Mouse (Mus musculus) ovary, postnatal 14 days (tissue): ENCODE results near the gene Zdhhc13.

Experiments
- DNase-seq: peaks from one replicate; pipeline ENCODE4 v3.0.0; 2022; ENCODE audit warnings: low spot score

Zdhhc13 gene

DNA sequence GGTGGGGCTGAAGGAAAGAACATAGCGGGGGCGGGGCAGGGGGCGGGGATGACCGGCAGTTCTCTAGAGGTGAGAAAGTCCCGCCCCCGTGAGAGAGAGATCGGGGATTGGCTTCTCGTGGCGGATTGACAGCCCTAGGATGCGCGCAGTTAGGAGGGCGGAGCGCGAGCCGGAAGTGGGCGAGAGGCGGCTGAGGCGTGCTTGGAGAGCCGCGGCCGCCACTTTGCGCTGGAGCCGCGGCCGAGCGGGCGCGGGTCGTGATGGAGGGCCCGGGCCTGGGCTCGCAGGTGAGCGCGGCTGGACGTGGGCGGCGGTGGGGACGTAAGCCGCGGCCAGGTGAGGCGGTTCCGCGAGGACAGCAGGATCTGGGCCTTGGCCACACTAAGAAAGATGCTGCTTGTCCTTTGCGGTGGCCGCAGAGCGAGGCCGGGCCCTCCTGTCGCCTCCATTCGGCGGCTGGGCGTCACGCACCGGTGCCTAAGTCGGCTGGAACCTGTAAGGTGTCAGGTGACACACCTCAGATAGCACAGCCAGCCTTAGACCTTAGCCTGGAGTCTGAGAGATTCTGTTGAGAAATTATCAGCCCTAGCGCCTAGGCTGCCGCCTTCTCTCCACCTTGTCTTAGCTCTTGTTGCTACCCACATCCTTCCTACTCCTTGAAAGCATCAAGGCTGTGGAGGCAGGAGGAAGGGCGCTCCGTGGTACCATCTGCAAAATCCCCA lies at the start of gene Zdhhc13:
TSS of gene Zdhhc13 (plus strand) at position 153 of the 722 bp plus-strand sequence.
- peak; percentile 77 for DNase-seq

DNA sequence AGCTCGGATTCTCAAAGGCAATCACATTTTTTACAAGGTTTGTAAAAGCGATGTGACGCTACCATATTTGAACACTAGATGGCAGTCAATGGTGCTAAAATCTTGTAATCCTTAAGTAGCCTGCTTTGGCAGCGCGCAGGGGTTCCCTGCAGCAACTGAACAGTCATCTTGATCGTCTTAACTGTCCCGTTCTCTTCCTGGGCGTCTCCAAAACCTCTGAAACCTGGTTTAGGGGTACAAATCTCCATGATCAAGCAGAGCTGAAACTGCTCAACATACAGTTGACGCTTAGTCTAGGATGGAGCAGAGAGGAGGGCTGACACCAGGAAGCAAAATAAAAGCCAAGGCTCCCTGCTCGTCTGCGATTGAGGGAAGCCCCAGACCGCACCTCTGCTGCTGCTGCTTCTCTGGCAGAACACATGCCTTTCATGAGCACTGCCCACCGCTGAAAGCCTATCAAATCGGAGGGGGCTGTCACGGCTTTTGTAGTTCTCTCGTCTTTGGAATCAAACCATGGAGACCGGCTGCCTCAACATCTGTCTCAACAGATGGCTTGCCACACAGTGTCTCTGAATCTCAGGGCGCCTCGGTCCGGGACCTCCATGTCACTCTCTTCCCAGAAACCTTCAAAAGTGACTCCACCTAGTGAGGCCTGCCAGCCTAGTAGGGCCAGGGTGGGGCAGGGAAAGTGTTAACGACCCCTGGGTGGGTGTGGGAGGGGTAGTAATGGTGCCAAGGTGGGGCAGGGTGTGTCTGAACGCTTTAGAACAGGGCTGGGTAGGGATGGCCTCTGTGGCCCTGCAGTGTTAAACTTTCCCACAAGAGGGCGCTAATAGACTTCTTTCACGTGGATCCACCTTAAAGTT lies 39.3 kb upstream of the Zdhhc13 start:
- peak; percentile 79 for DNase-seq

DNA sequence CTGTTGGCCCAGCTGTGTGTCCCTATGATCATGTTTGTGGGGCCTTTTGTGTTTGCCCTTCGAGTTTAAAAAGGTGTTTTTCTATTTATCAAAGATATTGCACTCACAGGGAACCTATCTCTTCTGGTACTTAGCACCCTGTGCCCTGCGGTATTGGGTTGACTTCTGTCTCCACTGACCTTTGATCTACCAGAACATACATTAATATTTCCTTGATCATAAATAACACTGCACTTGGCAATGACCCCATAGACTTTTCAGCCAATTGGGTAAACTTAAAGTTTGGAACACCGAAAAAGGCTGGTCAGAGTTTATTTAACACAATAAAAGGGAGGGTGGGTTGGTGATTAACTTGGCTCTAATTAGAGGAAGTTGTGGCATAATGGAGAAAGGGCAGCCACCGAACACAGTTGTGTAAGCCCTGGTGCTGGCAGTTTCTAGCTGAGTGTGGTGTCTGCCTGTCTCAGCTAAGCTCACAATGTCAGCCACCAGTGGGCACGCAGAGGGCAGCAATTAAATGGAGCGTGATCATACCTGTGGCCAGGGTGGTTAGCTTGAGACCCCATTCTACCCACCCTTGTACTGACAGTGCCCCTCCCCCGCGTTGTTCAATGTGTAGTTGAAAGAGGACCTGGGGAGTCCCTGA lies 38.5 kb upstream of the Zdhhc13 start:
- no peak for DNase-seq

DNA sequence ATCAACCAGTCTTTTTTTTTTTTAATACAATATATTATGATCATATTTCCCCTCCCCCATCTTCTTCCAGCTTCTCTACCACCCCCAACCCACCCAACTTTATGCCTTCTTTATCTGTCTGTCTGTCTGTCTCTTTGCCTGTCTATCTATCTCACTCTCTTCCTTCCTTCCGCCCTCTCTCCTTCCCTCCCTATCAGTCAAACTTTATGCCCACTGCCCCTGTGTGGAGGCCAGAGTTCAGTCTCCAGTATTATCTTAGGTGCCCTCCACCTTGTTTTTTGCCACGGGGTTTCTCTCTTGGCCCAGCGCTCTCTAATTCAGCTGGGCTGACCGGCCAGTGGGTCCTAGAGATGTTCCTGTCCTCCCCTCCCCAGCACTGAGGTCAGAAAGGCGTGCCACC lies 37.6 kb upstream of the Zdhhc13 start:
- DNase-seq = no peak

DNA sequence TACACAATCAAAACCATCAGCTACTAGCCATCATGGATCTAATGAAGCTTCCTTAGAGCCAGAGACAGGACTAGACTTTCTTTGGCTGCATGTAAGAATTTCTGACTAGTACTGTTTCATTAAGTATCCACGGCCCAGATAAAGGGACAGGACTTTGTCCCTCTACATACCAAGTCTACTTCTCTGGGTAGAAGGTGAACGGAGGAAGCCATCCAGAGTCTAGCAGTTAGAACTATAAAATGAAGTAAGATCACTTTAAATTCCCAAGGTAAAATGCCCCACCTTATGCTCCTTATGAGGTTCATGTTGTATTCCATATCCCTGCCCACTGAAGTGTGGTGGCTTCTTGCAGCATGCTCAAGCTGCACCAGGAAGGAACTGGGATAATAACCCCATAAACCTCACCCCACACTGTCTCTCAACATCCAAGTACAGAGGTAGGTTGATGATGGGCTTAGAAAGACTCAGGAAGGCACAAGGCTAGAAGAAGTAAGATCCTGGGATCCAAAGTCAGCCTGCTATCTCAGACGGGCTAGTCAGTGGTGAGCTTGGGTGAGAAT lies 34.3 kb upstream of the Zdhhc13 start:
- no peak for DNase-seq

DNA sequence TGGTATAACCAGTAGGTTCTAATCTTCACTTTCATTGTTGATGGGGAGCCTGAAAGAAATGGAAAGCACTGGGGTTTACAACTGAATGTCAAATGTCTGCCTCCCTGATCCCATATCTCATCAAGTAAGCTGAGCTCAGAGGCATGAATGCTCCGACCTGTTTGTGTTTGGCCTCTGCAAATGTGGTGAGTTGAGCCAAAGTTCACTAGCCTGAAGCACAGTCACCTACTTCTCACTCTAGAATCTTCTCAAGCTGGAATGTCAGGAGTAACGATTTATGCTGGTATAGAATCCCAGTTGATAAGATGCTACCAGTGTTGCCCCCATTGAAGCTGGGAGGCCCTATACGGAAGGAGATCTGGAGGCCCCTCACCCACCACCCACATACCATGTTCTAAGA lies 33.0 kb upstream of the Zdhhc13 start:
- DNase-seq = no peak

DNA sequence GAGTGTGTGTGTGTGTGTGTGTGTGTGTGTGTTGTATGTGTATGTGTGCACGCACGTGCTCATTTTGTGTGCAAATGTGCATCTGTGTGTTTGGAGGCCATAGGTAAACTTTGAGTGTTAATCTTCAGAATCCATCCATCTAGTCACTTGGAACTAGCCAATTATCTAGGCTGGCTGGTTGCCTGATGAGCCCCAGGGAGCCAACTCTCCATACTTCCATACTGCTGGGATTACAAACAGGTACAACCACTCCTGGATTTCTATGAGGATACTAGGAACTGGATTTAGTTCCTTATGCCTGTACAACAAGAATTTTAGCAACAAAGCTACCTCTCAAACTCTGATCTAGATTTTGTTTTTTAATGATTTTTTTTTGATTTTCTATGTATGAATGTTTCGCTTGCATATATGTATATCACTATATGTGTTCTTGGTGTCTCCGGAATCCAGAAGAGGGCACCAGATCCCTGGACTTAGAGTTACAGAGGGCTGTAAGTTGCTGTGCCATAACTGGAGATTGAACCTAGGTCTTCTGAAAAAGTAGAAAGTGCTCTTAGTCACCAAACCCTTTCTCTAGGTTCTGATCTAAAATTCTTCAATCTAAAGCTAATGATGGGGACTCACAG lies 32.4 kb upstream of the Zdhhc13 start:
- DNase-seq = no peak

DNA sequence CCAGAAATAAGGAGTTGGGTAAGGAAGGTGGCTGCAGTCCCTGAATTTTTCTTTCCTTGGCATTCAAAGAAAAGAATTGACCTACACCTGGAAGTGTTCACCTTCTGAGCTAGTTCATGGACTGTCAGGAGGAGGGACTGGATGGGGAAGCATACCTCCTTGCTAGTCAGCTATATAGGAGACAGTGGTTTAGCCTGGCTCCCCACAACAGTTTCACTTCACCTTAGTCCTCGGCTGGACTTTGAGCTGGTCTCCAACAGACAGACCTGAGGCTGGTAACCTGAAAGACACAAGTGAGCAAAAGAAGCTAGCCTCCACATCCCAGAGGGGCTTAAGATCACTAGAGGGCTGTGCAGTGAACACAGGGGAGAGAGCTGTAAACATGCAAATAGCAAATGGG lies 30.7 kb upstream of the Zdhhc13 start:
- no peak for DNase-seq

DNA sequence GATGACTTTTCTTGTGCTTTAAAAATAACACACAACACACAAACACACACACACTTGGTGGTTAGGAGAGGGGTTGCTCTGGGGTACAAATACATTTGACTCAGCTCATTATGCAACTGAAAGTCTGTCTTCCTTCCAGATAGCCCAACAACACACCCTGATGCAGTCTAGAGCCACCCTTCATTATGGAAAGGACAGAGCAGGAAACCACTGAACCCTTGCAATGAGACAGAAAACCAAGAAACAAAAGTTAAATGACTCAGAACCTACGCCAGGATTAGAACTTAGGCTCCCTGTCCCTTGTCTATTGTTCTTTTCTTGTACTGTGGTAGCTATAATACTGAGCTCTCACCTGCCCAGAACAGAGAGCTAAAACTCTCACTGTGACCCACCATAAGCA lies 28.0 kb upstream of the Zdhhc13 start:
- DNase-seq = no peak

DNA sequence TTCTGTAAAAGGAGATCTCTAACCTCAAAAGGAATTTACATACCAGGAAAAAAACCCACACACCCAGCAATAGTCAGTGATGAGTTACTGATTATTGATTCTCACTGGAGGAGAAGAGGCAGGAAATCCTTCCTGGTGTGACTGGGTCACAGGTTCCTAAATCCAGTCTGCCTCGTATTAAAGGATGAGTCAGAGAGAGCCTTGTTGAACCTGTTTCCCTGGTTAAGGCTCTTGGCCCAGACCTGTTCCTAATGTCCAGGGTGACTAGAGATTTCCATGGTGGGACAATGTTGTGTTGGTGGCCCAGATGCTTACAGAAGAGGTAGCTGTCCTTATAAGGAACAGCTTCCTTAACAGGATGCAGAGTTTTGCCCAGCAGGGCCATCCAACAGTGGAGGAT lies 26.5 kb upstream of the Zdhhc13 start:
- DNase-seq = no peak

DNA sequence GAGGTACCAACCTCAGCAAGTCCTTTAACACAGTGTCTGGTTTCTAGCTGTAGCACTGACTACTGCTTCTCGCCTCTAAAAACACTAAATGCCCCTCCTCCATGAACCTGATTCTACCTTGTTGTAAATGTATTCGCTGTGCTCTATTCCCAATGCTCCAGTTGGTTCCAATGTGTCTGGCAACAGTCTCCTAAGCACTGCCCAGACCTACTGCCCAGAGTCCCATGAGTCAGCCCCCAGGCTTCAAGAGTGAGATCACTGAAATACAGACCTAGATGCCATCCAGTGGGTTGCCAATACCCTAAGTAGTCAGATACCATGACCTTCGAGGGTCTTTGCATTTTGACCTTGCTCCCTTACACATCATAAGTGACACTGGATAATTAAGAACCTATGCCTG lies 26.1 kb upstream of the Zdhhc13 start:
- DNase-seq = no peak

DNA sequence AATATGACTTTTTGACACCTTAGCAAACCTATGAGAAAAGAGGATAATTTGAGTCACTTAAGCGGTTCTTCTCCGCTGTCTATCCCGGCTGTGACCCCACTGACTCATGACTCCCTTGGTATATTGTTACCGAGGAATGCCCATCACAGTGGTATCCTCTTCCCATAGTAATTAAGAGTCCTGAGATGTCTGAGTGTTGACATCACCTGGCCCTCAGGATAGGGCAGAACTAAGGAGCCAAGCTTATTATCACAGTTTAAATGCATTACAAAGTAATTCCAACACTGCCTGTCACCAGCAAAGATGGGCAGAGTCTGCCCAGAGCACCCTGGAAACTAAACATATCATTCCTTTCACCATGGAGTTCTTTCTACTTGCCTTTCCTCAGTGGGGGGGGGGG lies 22.8 kb upstream of the Zdhhc13 start:
- no peak for DNase-seq

DNA sequence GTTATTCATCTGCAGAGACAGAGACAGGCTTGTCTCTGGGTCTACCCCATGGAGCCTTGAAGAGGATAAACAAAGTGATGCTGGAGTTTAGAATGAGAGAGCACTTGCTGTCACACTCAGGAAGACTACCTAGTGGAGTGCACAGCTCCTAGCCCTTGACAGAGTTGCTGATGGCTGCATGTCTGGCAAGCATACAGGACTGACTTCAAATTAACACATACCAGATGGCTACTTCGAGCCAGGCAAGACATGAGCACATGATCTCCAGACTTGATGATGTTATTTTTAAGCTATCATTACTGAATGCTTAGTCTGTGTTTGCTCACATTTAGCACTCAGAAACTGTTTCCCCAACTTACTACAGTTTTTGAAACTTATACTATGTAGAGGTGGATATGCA lies 19.1 kb upstream of the Zdhhc13 start:
- DNase-seq = no peak

DNA sequence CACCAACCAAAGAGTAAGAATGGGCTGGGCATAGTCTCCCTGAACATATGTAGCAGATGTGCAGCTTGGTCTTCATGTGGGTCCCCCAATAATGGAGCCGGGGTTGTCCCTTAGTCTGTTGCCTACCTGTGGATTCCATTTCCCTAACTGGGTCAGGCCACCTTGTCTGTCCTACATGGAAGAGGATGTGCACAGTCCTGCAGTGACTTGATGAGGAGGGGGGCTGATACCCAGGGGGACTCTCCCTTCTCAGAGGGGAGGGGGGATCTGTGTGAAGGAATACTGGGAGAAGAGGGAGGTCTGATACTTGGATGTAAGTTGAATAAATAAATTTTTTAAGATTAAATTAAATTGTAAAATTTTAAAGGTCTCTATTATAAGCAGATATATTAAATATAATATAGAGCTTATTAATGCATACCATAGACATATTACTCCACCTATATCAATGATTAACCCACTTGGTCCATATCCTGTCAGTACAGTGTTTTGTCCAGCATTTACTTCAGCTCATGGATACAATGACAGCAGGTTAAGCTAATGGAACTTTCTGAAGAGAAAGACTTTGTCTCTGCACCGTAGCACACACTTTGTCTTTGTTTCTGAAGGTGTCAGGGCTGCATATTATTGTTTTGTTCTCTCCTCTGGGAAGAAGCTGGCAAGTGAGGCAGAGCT lies 16.6 kb upstream of the Zdhhc13 start:
- no peak for DNase-seq

DNA sequence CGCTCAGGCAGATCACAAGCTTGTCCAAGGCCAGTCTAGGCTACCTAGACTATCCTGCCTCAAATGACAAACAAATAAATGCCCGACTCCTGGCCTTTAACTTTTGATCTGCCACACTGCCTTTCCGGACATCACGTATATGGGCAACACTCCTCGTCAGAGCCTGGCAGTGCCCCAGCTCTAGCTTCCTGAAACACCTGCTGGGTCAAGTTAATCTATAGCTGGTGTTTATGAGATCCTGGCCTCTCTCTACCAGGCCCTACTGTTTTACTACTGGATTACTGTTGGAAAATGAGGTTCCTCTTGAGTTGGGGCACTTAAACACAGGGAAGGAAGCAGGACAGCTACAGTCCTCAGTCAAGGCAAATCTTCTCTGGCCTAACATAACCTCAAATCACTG lies 15.5 kb upstream of the Zdhhc13 start:
- DNase-seq = no peak

DNA sequence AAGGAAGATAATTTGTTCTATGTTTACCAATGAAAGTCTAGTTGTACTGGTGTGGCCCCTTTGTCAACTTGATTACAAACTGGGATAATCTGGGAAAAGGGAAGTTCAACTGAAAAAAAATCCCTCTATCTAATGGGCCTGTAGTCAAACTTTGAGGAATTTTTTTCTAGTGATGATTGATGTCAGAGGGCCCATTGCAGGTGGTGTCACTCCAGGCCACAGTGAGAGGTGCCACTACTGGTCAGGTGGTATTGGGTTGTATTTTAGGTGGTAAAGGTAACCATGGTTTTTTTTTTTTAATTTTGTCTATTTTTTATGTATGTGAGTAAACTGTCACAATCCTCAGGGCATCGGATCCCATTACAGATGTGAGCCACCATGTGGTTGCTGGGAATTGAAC lies 14.2 kb upstream of the Zdhhc13 start:
- DNase-seq = no peak

DNA sequence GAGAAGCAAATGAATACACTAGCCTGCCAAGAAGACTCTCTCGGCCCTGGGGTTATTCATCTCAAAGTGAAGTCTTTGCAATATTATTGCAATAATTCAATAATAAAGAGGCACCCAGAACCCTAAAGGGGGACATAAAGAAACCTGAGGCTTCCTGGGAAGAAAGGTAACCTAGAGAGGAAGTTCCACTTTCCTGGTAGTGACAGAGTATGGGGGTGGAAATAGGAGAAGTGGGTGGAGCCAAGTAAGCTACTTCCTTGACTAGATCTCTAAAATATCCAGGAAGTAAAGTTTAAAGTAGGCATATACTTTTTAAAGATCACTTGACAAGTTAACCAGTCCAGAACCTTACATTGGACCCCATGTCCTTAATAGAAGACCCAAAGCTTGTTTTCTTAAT lies 13.4 kb upstream of the Zdhhc13 start:
- no peak for DNase-seq

DNA sequence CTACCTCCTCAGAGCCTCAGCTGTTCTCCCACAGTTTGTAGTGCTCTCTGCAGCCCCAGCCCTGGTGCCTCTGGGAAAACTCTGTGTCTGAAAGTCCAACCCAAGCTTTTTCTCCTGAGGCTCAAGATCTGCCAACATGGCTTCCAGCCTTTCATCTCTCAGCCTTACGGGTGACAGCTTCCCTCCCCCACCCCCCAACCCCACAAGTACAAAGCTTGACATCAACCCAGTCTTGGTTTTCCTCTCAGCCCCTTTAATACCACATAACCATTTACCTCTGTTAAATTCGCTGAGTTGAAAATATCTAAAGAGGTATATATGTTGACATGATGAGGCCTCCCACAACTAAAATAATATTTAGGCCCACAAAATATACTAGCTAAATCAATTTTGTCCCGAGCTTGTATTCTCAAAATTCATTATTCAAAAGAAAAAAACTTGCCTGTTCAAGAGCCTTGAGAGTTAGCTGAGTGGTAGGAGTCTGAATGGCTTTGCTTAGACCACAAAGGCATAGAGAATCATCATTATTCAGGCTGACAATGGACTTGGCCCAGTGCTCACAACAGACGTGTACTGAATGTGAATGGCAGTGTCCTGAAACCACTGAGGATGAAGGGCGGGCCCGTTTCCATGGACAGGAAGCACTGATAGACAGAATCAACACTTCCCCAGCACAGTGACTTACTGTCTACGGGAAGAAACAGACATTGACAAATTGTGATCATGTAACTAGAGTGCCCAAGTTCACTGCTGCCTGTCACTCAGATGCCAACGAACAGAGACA lies 10.9 kb upstream of the Zdhhc13 start:
- no peak for DNase-seq

DNA sequence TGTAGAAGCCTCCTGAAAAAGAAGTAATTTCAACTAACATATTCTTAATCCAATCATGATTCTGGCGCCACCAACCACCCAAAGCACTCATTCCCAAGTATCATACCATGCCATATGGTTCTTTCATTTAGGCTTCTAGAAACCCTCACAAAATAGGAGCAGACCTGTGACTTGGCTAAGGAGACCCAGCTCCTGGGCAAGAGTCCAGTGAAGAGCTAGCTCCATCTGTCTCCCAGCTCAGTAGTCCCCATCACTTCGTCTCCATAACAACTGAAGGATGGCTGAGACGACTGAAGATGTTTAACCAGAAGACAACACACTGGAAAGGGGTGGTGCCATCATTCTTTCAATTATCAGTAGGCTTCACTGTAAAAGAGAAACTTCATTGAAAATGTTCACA lies 9.7 kb upstream of the Zdhhc13 start:
- DNase-seq = no peak

DNA sequence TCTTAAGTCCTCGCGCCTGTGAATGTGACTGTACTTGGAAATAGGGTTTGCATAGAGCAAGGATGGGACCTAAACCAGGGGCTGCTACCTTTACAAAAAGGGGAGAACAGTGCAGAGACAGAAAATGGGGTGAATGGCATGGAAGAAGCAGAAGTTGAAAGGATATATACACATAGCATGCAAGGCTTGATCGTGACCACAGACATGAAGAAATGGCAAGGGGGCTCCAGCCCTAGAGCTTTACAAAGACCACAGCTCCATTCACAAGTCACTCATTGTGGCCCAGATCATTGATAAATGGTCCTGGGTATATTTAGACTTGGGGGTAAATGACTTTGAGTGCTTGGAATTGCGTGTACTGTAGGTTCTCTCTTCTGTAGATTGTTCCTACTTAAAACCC lies 6.4 kb upstream of the Zdhhc13 start:
- DNase-seq = no peak
